Mouse (Mus musculus) leukemia stem cell, adult 10-12 weeks (primary cell): ENCODE results near the gene Gm14632. TPM values are rescaled to one million over a fixed set of nuclear protein-coding genes. Genes with fewer than 3 reads are reported as not detected.

Experiments
- polyA plus RNA-seq: library from polyadenylated mRNA; stranded (reverse); fragments of >175 nt; gene quantifications from 2 replicates; pipeline ENCODE4 v1.2.3, GENCODE M21; 2012; ENCODE audit warnings: low replicate concordance

Gene Gm14632
- not detected in 2 replicates for polyA plus RNA-seq

DNA sequence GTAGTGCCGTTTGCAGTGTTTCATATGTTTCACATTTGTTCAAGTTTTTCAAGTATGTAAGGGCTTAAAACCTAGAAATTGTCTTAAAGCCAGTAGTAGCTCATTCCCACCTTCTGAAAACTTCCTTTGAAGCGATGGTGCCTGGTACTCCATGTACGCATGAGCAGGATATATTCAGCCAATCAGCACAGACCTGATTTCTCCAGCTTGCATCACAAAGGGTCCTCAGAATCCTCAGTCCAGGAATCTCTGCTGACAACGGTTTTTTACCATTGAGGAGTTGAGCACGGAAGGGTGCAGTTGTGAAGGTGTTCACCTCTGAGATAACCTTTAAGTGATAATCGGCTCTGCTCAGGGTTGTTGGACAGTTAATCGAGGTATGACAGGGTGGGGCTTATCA, at the start of gene Gm14632:
Gene Gm14632, plus strand, starts transcription at position 301 of the 400 bp plus-strand sequence.

